Mouse (Mus musculus) heart, embryonic 15.5 days (tissue): ENCODE measurements around the gene Bfsp2. TPM values are rescaled to one million over a fixed set of nuclear protein-coding genes. Genes with fewer than 3 reads are reported as not detected.

Experiments
- ATAC-seq: fragments of 200-750 bp; cut with Nextera tagmentation; replicated peaks from 2 replicates; pipeline ENCODE4 v1.8.0; 2017; ENCODE audit warnings: low read depth, moderate TSS enrichment; ENCODE audit not compliant: insufficient number of reproducible peaks, insufficient read depth, low FRiP score
- H3K27ac ChIP-seq: fragments of 300-500 bp; sonication (generic); 2 replicates; pipeline ENCODE4 v1.5.1; 2015; ENCODE audit warnings: mild to moderate bottlenecking, inconsistent platforms
- H3K27me3 ChIP-seq: fragments of 300-500 bp; sonication (generic); 2 replicates; pipeline ENCODE4 v1.6.1; 2015; ENCODE audit warnings: inconsistent platforms
- H3K36me3 ChIP-seq: fragments of 300-500 bp; sonication (generic); 2 replicates; pipeline ENCODE4 v1.6.1; 2015; ENCODE audit warnings: mild to moderate bottlenecking, inconsistent platforms
- H3K4me1 ChIP-seq: fragments of 300-500 bp; sonication (generic); replicated peaks from 2 replicates; pipeline ENCODE4 v1.6.1; 2015; ENCODE audit warnings: inconsistent platforms
- H3K4me2 ChIP-seq: fragments of 300-500 bp; sonication (generic); 2 replicates; pipeline ENCODE4 v1.6.1; 2015; ENCODE audit warnings: inconsistent platforms, mild to moderate bottlenecking, moderate library complexity
- H3K4me3 ChIP-seq: fragments of 300-500 bp; sonication (generic); 2 replicates; pipeline ENCODE4 v1.5.1; 2015; ENCODE audit warnings: mild to moderate bottlenecking, inconsistent platforms
- H3K9ac ChIP-seq: fragments of 300-500 bp; sonication (generic); 2 replicates; pipeline ENCODE4 v1.6.1; 2015; ENCODE audit warnings: mild to moderate bottlenecking, inconsistent platforms
- H3K9me3 ChIP-seq: fragments of 300-500 bp; sonication (generic); replicated peaks from 2 replicates; pipeline ENCODE4 v1.6.1; 2016; ENCODE audit warnings: inconsistent platforms
- WGBS: fragments of 180-500 bp; shearing (Covaris S2); methylation state at CpG from one replicate; pipeline ENCODE4 v1.1.7; 2015; ENCODE audit warnings: mixed read lengths; 5-methylcytosine and 5-hydroxymethylcytosine counted together
- polyA plus RNA-seq: library from polyadenylated mRNA; unstranded; fragments of >200 nt; fragmentation: Nextera tagmentation; extraction: Ambion mirVana; gene quantifications from 2 replicates; pipeline ENCODE4 v1.2.1, GENCODE M21; 2015

Gene Bfsp2
- polyA plus RNA-seq = 0.46 and 0.97 TPM in 2 replicates

GRCm38 (mm10) chr9:103480044-103480576, at the start of gene Bfsp2:
TSS of gene Bfsp2 (minus strand) at chr9:103480420.
- Histone ChIP-seq H3K27ac (peak within 1 kb of the TSS; percentile 80), H3K9me3 (no peaks in the 10 kb centered on the region), H3K4me2 (no peak within 1 kb of the TSS), H3K9ac (no peak within 1 kb of the TSS), H3K4me1 (peaks cover 29% of the 10 kb centered on the region), H3K4me3 (no peak within 1 kb of the TSS), H3K27me3 (no peaks in the 10 kb centered on the region), H3K36me3 (no peaks in the 10 kb centered on the region)
- 75% methylated on average over 9 of the region's 9 CpGs for WGBS
- no peak for ATAC-seq

DNA sequence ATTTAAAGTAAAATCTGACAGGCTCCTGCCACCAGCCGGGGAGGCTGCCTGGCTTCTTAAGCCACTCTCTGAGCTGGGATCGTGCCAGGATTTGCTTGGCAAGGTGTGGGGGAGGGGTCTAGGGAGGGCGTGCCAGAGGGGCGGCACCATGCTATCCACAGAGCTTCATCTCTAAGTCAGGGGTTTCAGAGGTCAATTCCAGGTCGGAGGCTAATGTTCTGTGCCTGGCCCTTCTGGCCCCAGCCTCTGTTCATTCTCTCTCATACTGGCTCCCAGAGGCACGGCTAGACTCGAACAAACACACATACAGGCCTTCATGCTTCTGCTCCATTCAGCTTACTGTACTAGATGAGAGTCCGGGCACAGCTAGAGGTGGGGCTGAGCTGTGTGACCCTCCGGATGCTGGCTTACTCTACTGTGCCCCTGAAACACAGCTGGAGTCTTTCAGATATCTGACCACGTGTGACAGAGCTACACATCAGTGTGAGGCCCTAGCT, 44.9 kb upstream of the Bfsp2 start:
- Histone ChIP-seq H3K27ac (0 out of 2 replicates have a peak overlapping the region, but pooled peaks have one; percentile 14), H3K9ac (no peak overlapping the region), H3K4me1 (peaks cover 15% of the 10 kb centered on the region), H3K4me2 (no peak overlapping the region), H3K27me3 (no peaks in the 10 kb centered on the region), H3K9me3 (no peaks in the 10 kb centered on the region), H3K36me3 (no peaks in the 10 kb centered on the region), H3K4me3 (no peak overlapping the region)
- ATAC-seq = 0 out of 2 replicates have a peak, but pooled peaks have one; percentile 27
- 24% methylated on average over 10 of the region's 10 CpGs for WGBS

DNA sequence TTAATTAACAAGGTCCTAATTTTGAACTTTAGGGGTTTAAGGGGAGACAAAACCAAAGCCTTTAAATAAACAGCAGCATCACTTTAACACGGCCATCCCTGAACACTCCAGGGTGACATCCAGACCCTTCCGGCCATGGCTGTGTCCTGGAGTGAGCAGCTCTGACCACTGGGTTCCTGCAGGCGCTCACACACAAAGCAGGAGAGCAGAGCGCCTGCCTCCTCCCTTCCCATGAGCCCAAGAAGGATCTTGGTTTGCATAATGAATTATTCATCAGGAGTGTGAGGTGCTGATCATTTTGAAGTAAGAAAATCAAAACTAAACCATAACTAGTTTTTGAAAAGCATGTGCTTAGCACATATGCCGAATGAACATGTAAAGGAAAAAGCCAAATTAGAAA, 44.4 kb upstream of the Bfsp2 start:
- H3K9me3 ChIP-seq = no peaks in the 10 kb centered on the region
- H3K4me1 ChIP-seq = peaks cover 15% of the 10 kb centered on the region
- H3K27me3 ChIP-seq = no peaks in the 10 kb centered on the region
- WGBS = 39% methylated on average over 5 of the region's 5 CpGs
- no peak overlapping the region for H3K4me3 ChIP-seq
- no peaks in the 10 kb centered on the region for H3K36me3 ChIP-seq
- no peak overlapping the region for H3K9ac ChIP-seq
- H3K27ac ChIP-seq = no peak overlapping the region
- ATAC-seq = no peak
- no peak overlapping the region for H3K4me2 ChIP-seq

DNA sequence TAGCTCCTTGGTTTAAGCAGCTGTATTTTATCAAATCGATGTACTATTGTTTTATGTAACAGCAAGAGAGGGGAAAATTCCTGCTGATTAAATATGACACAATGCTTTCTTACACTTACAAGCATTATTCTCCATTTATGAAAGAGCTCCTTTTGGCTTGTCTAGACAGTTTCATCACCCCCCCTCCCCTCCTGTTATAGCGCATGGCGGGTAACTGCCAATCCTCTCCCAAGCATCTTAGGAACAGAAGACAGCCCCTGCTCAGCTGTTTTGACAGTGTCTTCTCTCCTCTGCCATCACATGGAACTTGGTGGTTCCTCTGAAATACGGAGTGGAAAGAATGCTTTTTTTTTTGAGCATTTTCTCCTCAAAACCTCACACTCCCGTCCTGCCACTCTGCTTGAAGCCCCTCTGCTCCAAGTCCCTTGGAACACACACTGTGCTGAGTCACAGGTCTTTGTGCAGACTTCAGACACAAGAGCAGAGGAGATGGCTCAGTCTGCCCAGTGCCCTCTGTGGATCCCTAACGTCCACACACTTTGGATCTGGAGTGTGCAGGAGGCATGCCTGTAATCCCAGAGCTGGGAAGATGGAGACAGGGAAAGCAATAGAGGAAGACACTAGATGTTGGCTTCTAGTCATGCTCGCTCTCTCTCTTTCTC, 43.7 kb upstream of the Bfsp2 start:
- 62% methylated on average over 7 of the region's 7 CpGs for WGBS
- ATAC-seq = no peak
- H3K36me3 ChIP-seq = no peaks in the 10 kb centered on the region
- peaks cover 15% of the 10 kb centered on the region for H3K4me1 ChIP-seq
- no peak overlapping the region for H3K27ac ChIP-seq
- no peak overlapping the region for H3K9ac ChIP-seq
- H3K4me2 ChIP-seq = no peak overlapping the region
- H3K27me3 ChIP-seq = no peaks in the 10 kb centered on the region
- no peaks in the 10 kb centered on the region for H3K9me3 ChIP-seq
- no peak overlapping the region for H3K4me3 ChIP-seq

DNA sequence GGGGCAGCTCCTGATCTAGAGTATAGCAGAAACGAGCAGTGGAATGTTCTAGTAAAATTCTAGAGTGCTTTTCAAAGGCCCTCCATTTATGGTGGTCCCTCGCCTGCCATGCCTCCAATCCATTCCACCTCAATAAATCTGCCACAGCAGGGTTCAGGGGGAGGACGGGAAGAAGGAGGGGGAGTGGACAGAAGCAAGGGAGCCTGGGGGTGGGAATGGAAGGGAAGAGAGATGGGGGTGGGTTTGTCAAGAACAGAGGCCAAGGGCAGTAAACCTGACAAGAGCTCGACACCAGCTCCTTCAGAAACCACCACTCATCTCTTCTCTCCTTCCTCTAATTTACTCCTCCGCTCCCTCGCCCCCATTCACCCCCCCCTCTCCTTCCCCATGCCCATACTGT, 42.8 kb upstream of the Bfsp2 start:
- no peaks in the 10 kb centered on the region for H3K36me3 ChIP-seq
- peaks cover 15% of the 10 kb centered on the region for H3K4me1 ChIP-seq
- WGBS = 64% methylated on average over 5 of the region's 6 CpGs
- H3K9me3 ChIP-seq = no peaks in the 10 kb centered on the region
- no peak overlapping the region for H3K9ac ChIP-seq
- H3K4me3 ChIP-seq = no peak overlapping the region
- no peak overlapping the region for H3K27ac ChIP-seq
- no peak for ATAC-seq
- H3K27me3 ChIP-seq = no peaks in the 10 kb centered on the region
- H3K4me2 ChIP-seq = no peak overlapping the region

DNA sequence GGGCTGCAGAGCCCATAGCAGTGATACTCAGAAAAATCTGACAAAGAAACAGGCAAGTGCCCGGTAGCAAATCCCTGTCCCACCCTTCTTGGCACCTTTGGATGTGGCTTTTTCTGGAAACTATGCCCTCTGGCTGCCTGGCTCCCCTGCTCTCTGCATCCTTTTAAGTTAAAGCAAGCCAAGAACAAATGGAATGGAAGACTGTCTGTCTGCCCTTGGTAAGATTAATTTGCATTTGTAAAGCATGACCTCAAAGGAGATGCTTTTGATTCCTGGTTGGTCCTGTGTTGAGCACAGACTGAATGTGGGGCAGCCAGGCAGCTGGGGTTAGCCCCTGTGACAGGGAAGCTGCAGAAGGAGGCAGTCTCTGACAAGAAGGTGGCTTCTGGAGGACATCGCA, 33.7 kb upstream of the Bfsp2 start:
- no peak overlapping the region for H3K27ac ChIP-seq
- WGBS = 67% methylated on average over 2 of the region's 2 CpGs
- H3K27me3 ChIP-seq = no peaks in the 10 kb centered on the region
- no peak overlapping the region for H3K4me3 ChIP-seq
- no peak overlapping the region for H3K4me2 ChIP-seq
- no peaks in the 10 kb centered on the region for H3K9me3 ChIP-seq
- no peak overlapping the region for H3K9ac ChIP-seq
- no peaks in the 10 kb centered on the region for H3K36me3 ChIP-seq
- ATAC-seq = no peak
- no peaks in the 10 kb centered on the region for H3K4me1 ChIP-seq

DNA sequence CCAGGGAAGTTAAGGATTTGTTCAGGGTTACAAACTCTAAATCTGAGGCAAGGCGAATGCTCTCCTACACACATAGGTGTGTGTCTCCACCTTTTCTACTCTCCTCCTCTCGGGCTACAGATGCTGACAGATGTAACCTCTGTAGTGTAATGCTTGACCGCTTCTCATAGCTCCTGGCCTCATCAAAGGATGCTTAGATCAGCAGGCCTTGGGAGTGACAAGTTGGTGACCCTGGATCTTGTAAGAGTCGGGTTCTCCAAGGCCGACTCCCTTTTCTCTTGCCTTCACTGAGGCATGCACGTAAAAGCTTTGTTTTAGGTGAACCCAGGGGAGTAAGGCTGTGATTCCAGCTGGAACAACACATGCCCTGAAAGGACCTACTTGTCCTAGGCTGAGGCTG, 32.0 kb upstream of the Bfsp2 start:
- ATAC-seq = no peak
- Histone ChIP-seq H3K9me3 (no peaks in the 10 kb centered on the region), H3K27ac (no peak overlapping the region), H3K4me2 (no peak overlapping the region), H3K27me3 (no peaks in the 10 kb centered on the region), H3K36me3 (no peaks in the 10 kb centered on the region), H3K4me3 (no peak overlapping the region), H3K4me1 (no peaks in the 10 kb centered on the region), H3K9ac (no peak overlapping the region)
- WGBS = 85% methylated on average over 6 of the region's 6 CpGs

GRCm38 (mm10) chr9:103506968-103507584, 26.9 kb upstream of the Bfsp2 start:
- no peak overlapping the region for H3K4me3 ChIP-seq
- H3K9me3 ChIP-seq = no peaks in the 10 kb centered on the region
- H3K27me3 ChIP-seq = no peaks in the 10 kb centered on the region
- H3K27ac ChIP-seq = no peak overlapping the region
- ATAC-seq = no peak
- no peak overlapping the region for H3K4me2 ChIP-seq
- 70% methylated on average over 7 of the region's 7 CpGs for WGBS
- H3K9ac ChIP-seq = no peak overlapping the region
- peaks cover 12% of the 10 kb centered on the region for H3K4me1 ChIP-seq
- H3K36me3 ChIP-seq = no peaks in the 10 kb centered on the region

DNA sequence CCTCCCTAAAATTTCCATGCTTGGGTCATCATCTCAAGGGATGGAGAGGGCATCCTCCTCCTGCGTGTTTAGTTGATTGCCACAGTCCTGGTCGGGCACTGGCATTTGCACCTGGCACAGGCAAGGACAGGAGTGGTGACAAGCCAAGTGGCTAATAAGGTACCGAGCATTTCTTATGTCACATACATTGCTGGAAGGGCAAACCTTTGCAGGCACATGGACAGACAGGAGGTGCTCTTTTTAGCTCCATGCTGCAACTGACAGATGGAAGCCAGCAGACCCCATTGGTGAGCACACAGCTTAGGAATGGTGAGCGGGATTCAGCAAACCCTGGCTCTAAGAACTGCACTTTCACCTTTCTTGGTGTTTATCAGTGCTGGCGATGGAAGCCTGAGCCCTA, 24.8 kb upstream of the Bfsp2 start:
- Histone ChIP-seq H3K36me3 (no peaks in the 10 kb centered on the region), H3K4me1 (peaks cover 22% of the 10 kb centered on the region), H3K9ac (no peak overlapping the region), H3K9me3 (no peaks in the 10 kb centered on the region), H3K27ac (no peak overlapping the region), H3K4me3 (no peak overlapping the region), H3K4me2 (no peak overlapping the region), H3K27me3 (no peaks in the 10 kb centered on the region)
- no peak for ATAC-seq
- 59% methylated on average over 5 of the region's 5 CpGs for WGBS

- no peaks in the 10 kb centered on the region for H3K9me3 ChIP-seq
- H3K4me2 ChIP-seq = no peak overlapping the region
- no peak for ATAC-seq
- H3K27me3 ChIP-seq = no peaks in the 10 kb centered on the region
- WGBS = 74% methylated on average over 1 of the region's 1 CpGs
- no peak overlapping the region for H3K4me3 ChIP-seq
- H3K4me1 ChIP-seq = peaks cover 22% of the 10 kb centered on the region
- no peaks in the 10 kb centered on the region for H3K36me3 ChIP-seq
- H3K27ac ChIP-seq = no peak overlapping the region
- no peak overlapping the region for H3K9ac ChIP-seq
These were observed 24.4 kb upstream of the Bfsp2 start for GRCm38 (mm10) chr9:103504646-103505045.

GRCm38 (mm10) chr9:103503586-103504298, 23.5 kb upstream of the Bfsp2 start:
- ATAC-seq = no peak
- Histone ChIP-seq H3K4me3 (no peak overlapping the region), H3K4me1 (peaks cover 22% of the 10 kb centered on the region), H3K27me3 (no peaks in the 10 kb centered on the region), H3K9me3 (no peaks in the 10 kb centered on the region), H3K27ac (no peak overlapping the region), H3K9ac (no peak overlapping the region), H3K4me2 (no peak overlapping the region), H3K36me3 (no peaks in the 10 kb centered on the region)
- WGBS = 93% methylated on average over 3 of the region's 3 CpGs
